Comparison of ENCODE assay signal across 12 mouse cellular contexts in the genomic region with DNA sequence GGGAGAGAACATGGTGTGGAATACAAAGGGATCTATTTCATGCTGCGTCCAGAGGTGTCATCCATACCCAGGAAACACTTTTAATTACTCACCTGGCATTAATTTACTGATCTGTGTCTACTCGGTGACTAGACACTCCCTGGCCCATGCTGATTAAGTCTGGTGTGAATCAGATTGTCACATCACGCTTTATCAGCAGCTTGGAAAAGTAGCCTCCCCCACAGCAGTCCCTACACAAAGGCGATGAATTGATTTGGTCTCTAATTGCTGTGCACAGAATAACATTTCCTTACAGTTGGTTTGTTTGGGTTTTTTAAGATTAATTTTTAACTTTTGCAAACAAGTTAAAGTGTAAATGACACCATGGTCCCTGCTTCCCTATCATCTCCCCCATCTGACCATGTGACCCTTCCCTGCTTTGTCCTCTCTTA.
DNase-seq lines count a peak whose midpoint lies in the region; ATAC-seq and TF ChIP-seq lines count a peak whose summit lies in the region.
"Had no signal": no experiment of that assay in that cellular context is flagged by ENCODE, and none has a peak within 500 bp of the region (broad histone marks: within the 10 kb centered on the region; RNA-seq: fewer than 3 reads in every experiment).

No protein-coding gene starts in this region.

- DNase-seq in embryo, embryonic 11 days: peak; percentile 42
- peak; percentile 33 for DNase-seq in hindbrain, postnatal 0 days (ENCODE audit: low spot score)
- DNase-seq in heart, postnatal 4 days: no peak
- no peak for DNase-seq in lung, postnatal 36 days
- DNase-seq: gastrocnemius, postnatal 14 days; kidney, adult 11 months; thymus, adult 2 months had no signal

- peaks cover 51% of the 10 kb centered on the region for H3K4me1 ChIP-seq in forebrain, embryonic 13.5 days
- H3K4me1 ChIP-seq in hindbrain, postnatal 0 days (ENCODE audit: insufficient read depth, low read length): peaks cover 10% of the 10 kb centered on the region
- peaks cover 41% of the 10 kb centered on the region for H3K4me1 ChIP-seq in neural tube, embryonic 13.5 days (replicated peaks)
- peaks cover 4% of the 10 kb centered on the region; the same call in 1 of the 2 replicates for H3K4me1 ChIP-seq in liver, embryonic 12.5 days
- H3K4me1 ChIP-seq: limb, embryonic 13.5 days had no signal

- peak overlapping the region; percentile 14 for H3K9ac ChIP-seq in forebrain, embryonic 13.5 days
- no peak overlapping the region for H3K9ac ChIP-seq in hindbrain, postnatal 0 days (replicated peaks; ENCODE audit: low read length)
- peak overlapping the region; percentile 62 for H3K9ac ChIP-seq in neural tube, embryonic 13.5 days
- H3K9ac ChIP-seq in liver, embryonic 12.5 days: no peak overlapping the region
- H3K9ac ChIP-seq: embryonic facial prominence, embryonic 15.5 days; limb, embryonic 13.5 days had no signal

- peak overlapping the region; percentile 96 for H3K27ac ChIP-seq in forebrain, embryonic 13.5 days
- peak overlapping the region; percentile 77 for H3K27ac ChIP-seq in hindbrain, postnatal 0 days
- H3K27ac ChIP-seq in neural tube, embryonic 13.5 days (replicated peaks): peak overlapping the region; percentile 97
- no peak overlapping the region for H3K27ac ChIP-seq in liver, embryonic 12.5 days
- H3K27ac ChIP-seq: embryonic facial prominence, embryonic 15.5 days; limb, embryonic 13.5 days had no signal

- peak; percentile 22; the same call in 1 of the 2 replicates for ATAC-seq in forebrain, embryonic 13.5 days
- no peak for ATAC-seq in hindbrain, postnatal 0 days
- peak; percentile 46; the same call in 1 of the 2 replicates for ATAC-seq in neural tube, embryonic 13.5 days (ENCODE audit: low read depth)
- ATAC-seq in liver, embryonic 12.5 days: no peak

- H3K9me3 ChIP-seq in forebrain, embryonic 13.5 days (replicated peaks): no peaks in the 10 kb centered on the region
- H3K9me3 ChIP-seq in hindbrain, postnatal 0 days (ENCODE audit: low read length): no peaks in the 10 kb centered on the region
- H3K9me3 ChIP-seq in neural tube, embryonic 13.5 days: no peaks in the 10 kb centered on the region
- H3K9me3 ChIP-seq in liver, embryonic 12.5 days (replicated peaks): no peaks in the 10 kb centered on the region
- H3K9me3 ChIP-seq: embryonic facial prominence, embryonic 15.5 days; limb, embryonic 13.5 days had no signal

- no peaks in the 10 kb centered on the region for H3K27me3 ChIP-seq in forebrain, embryonic 13.5 days
- no peaks in the 10 kb centered on the region for H3K27me3 ChIP-seq in hindbrain, postnatal 0 days (ENCODE audit: insufficient read depth, low read length)
- H3K27me3 ChIP-seq in neural tube, embryonic 13.5 days: no peaks in the 10 kb centered on the region
- no peaks in the 10 kb centered on the region for H3K27me3 ChIP-seq in liver, embryonic 12.5 days (replicated peaks)
- H3K27me3 ChIP-seq: embryonic facial prominence, embryonic 15.5 days; limb, embryonic 13.5 days had no signal

- whole genome bisulfite sequencing in forebrain, embryonic 13.5 days: 3% methylated on average over 4 of the region's 4 CpGs
- WGBS in hindbrain, postnatal 0 days: 19% methylated on average over 4 of the region's 4 CpGs
- WGBS in neural tube, embryonic 13.5 days: 16% methylated on average over 4 of the region's 4 CpGs
- WGBS in liver, embryonic 12.5 days (ENCODE audit: insufficient replicate concordance): 50% methylated on average over 4 of the region's 4 CpGs

- no peak overlapping the region for H3K4me3 ChIP-seq in forebrain, embryonic 13.5 days
- H3K4me3 ChIP-seq in hindbrain, postnatal 0 days (ENCODE audit: low read length): no peak overlapping the region
- no peak overlapping the region for H3K4me3 ChIP-seq in neural tube, embryonic 13.5 days
- H3K4me3 ChIP-seq in liver, embryonic 12.5 days: no peak overlapping the region
- H3K4me3 ChIP-seq: embryonic facial prominence, embryonic 15.5 days; limb, embryonic 13.5 days had no signal

- H3K4me2 ChIP-seq in forebrain, embryonic 13.5 days: peak overlapping the region; percentile 38; the same call in 1 of the 2 replicates
- no peak overlapping the region for H3K4me2 ChIP-seq in hindbrain, postnatal 0 days (ENCODE audit: low read depth, low read length)
- H3K4me2 ChIP-seq in neural tube, embryonic 13.5 days: peak overlapping the region; percentile 37
- H3K4me2 ChIP-seq in liver, embryonic 12.5 days: no peak overlapping the region
- H3K4me2 ChIP-seq: embryonic facial prominence, embryonic 15.5 days; limb, embryonic 13.5 days had no signal

- no peaks in the 10 kb centered on the region for H3K36me3 ChIP-seq in forebrain, embryonic 13.5 days (ENCODE audit: poor library complexity, severe bottlenecking)
- no peaks in the 10 kb centered on the region for H3K36me3 ChIP-seq in hindbrain, postnatal 0 days (ENCODE audit: insufficient read depth, low read length)
- H3K36me3 ChIP-seq in neural tube, embryonic 13.5 days: no peaks in the 10 kb centered on the region
- H3K36me3 ChIP-seq in liver, embryonic 12.5 days: no peaks in the 10 kb centered on the region
- H3K36me3 ChIP-seq: embryonic facial prominence, embryonic 15.5 days; limb, embryonic 13.5 days had no signal

- TF ChIP-seq CTCF in hindbrain, postnatal 0 days (IDR thresholded peaks at IDR 0.05; ENCODE audit: low read depth): no peak

Comparison
In these comparisons a context has a peak if more than half of its experiments do, and no peak if none do; other contexts are left out.
1. DNase-seq: peak in embryo, embryonic 11 days (single experiment) and hindbrain, postnatal 0 days (single experiment); none in heart, postnatal 4 days (single experiment) and lung, postnatal 36 days (single experiment).
2. ATAC-seq: peak in forebrain, embryonic 13.5 days (single experiment) and neural tube, embryonic 13.5 days (single experiment); none in hindbrain, postnatal 0 days (single experiment) and liver, embryonic 12.5 days (single experiment).
3. H3K4me2 ChIP-seq: peak in forebrain, embryonic 13.5 days (single experiment) and neural tube, embryonic 13.5 days (single experiment); none in hindbrain, postnatal 0 days (single experiment) and liver, embryonic 12.5 days (single experiment).
4. H3K9ac ChIP-seq: peak in forebrain, embryonic 13.5 days (single experiment) and neural tube, embryonic 13.5 days (single experiment); none in hindbrain, postnatal 0 days (single experiment) and liver, embryonic 12.5 days (single experiment).